Mouse (Mus musculus): ENCODE data around the gene Arih2. TPM values are rescaled to one million over a fixed set of nuclear protein-coding genes. Genes with fewer than 3 reads are reported as not detected.
A peak's percentile ranks its signal among the peaks of the same experiment; 100 is the strongest.

Arih2 gene
- polyA plus RNA-seq, 1 experiment = 143 TPM

GRCm38 (mm10) chr9:108689993-108690392, 40.8 kb upstream of the Arih2 start:
- Histone ChIP-seq H3K27me3 (ENCODE audit: control insufficient read depth, insufficient read depth, low read length) (no peaks in the 10 kb centered on the region), H3K4me3 (ENCODE audit: control insufficient read depth, low read depth, low read length) (peak overlapping the region; percentile 98; the same call in 1 of the 2 replicates), H3K4me1 (ENCODE audit: control insufficient read depth, insufficient read depth, low read length) (peaks cover 16% of the 10 kb centered on the region), H3K36me3 (ENCODE audit: control insufficient read depth, insufficient read depth, low read length) (no peaks in the 10 kb centered on the region), H3K27ac (ENCODE audit: control insufficient read depth, insufficient read depth, low read depth, low read length) (no peak overlapping the region)
- TF ChIP-seq CTCF (IDR thresholded peaks at IDR 0.05; ENCODE audit: control insufficient read depth, insufficient read depth, insufficient replicate concordance, low read depth, low read length) = no peak
- no peak for TF ChIP-seq POLR2A (IDR thresholded peaks at IDR 0.05; ENCODE audit: control insufficient read depth, low read depth, low read length)

- H3K27ac ChIP-seq (ENCODE audit: control insufficient read depth, insufficient read depth, low read depth, low read length) = no peak within 1 kb of the TSS
These were observed 39.9 kb upstream of the Arih2 start, which contains the start of gene Prkar2a for GRCm38 (mm10) chr9:108689106-108689505. Gene Prkar2a (plus strand): TSS chr9:108689314.

GRCm38 (mm10) chr9:108688451-108688850, 39.3 kb upstream of the Arih2 start:
- Histone ChIP-seq H3K27ac (ENCODE audit: control insufficient read depth, insufficient read depth, low read depth, low read length) (no peak overlapping the region), H3K36me3 (ENCODE audit: control insufficient read depth, insufficient read depth, low read length) (no peaks in the 10 kb centered on the region; the same call in 1 of the 2 replicates), H3K4me3 (ENCODE audit: control insufficient read depth, low read depth, low read length) (peak overlapping the region; percentile 30), H3K4me1 (ENCODE audit: control insufficient read depth, insufficient read depth, low read length) (peaks cover 16% of the 10 kb centered on the region), H3K27me3 (ENCODE audit: control insufficient read depth, insufficient read depth, low read length) (no peaks in the 10 kb centered on the region)
- TF ChIP-seq CTCF (IDR thresholded peaks at IDR 0.05; ENCODE audit: control insufficient read depth, insufficient read depth, insufficient replicate concordance, low read depth, low read length) = no peak
- TF ChIP-seq POLR2A (IDR thresholded peaks at IDR 0.05; ENCODE audit: control insufficient read depth, low read depth, low read length) = no peak

More at GRCm38 (mm10) chr9:108689106-108689505, 39.9 kb upstream of the Arih2 start, which contains the start of gene Prkar2a:
- Histone ChIP-seq H3K4me3 (ENCODE audit: control insufficient read depth, low read depth, low read length) (peak within 1 kb of the TSS; percentile 98), H3K4me1 (ENCODE audit: control insufficient read depth, insufficient read depth, low read length) (peaks cover 16% of the 10 kb centered on the region), H3K36me3 (ENCODE audit: control insufficient read depth, insufficient read depth, low read length) (no peaks in the 10 kb centered on the region; the same call in 1 of the 2 replicates), H3K27me3 (ENCODE audit: control insufficient read depth, insufficient read depth, low read length) (no peaks in the 10 kb centered on the region)
- peak; percentile 32; the same call in 1 of the 2 replicates for TF ChIP-seq POLR2A (IDR thresholded peaks at IDR 0.05; ENCODE audit: control insufficient read depth, low read depth, low read length)
- TF ChIP-seq CTCF (IDR thresholded peaks at IDR 0.05; ENCODE audit: control insufficient read depth, insufficient read depth, insufficient replicate concordance, low read depth, low read length) = no peak

DNA sequence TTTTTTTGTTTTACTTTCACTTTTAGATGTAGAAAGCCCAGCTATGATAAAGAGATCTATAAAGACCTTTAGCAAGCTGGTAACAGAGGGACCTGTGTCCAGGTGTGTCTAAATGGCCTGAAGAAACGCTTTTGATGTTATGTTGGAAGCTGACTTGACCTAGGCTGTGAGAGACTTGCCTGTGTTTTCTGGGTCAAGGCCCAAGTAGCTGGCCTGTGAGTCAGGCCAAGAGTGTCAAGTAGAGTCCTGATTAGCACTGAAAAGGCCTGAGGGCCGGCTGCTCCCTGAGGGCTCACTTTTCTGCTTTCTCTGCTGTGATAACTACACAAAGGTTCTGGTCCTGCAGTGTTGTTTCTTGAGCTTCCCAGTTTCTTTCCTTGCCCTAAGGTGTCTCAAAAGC, 38.5 kb upstream of the Arih2 start:
- Histone ChIP-seq H3K36me3 (ENCODE audit: control insufficient read depth, insufficient read depth, low read length) (peaks cover 1% of the 10 kb centered on the region; the same call in 1 of the 2 replicates), H3K27ac (ENCODE audit: control insufficient read depth, insufficient read depth, low read depth, low read length) (no peak overlapping the region), H3K4me3 (ENCODE audit: control insufficient read depth, low read depth, low read length) (peak overlapping the region; percentile 7; the same call in 1 of the 2 replicates), H3K27me3 (ENCODE audit: control insufficient read depth, insufficient read depth, low read length) (no peaks in the 10 kb centered on the region), H3K4me1 (ENCODE audit: control insufficient read depth, insufficient read depth, low read length) (peaks cover 12% of the 10 kb centered on the region)
- no peak for TF ChIP-seq CTCF (IDR thresholded peaks at IDR 0.05; ENCODE audit: control insufficient read depth, insufficient read depth, insufficient replicate concordance, low read depth, low read length)
- no peak for TF ChIP-seq POLR2A (IDR thresholded peaks at IDR 0.05; ENCODE audit: control insufficient read depth, low read depth, low read length)

DNA sequence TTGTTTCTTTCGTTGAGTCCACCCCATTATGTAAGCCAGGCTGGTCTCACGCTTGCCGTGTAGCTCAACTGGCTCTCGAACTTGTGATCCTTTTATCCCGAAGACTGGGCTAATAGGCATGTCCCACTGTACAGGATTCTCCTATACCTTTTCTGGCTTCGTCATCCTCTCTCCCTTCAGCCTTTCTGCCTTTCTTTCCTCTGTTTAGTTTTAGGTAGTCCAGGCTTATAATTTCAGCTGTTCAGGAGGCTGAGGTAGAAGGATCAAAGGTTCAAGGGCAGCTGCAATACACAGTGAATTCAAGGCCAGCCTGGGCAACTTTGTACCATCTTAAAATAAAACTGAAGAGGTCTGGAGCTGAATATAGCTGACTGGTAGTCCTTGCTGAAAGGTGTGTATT, 38.0 kb upstream of the Arih2 start:
- Histone ChIP-seq H3K4me3 (ENCODE audit: control insufficient read depth, low read depth, low read length) (no peak overlapping the region), H3K27ac (ENCODE audit: control insufficient read depth, insufficient read depth, low read depth, low read length) (no peak overlapping the region; the same call in 1 of the 2 replicates), H3K27me3 (ENCODE audit: control insufficient read depth, insufficient read depth, low read length) (no peaks in the 10 kb centered on the region), H3K36me3 (ENCODE audit: control insufficient read depth, insufficient read depth, low read length) (peaks cover 1% of the 10 kb centered on the region; the same call in 1 of the 2 replicates), H3K4me1 (ENCODE audit: control insufficient read depth, insufficient read depth, low read length) (peaks cover 8% of the 10 kb centered on the region)
- TF ChIP-seq POLR2A (IDR thresholded peaks at IDR 0.05; ENCODE audit: control insufficient read depth, low read depth, low read length) = no peak
- TF ChIP-seq CTCF (IDR thresholded peaks at IDR 0.05; ENCODE audit: control insufficient read depth, insufficient read depth, insufficient replicate concordance, low read depth, low read length) = no peak

DNA sequence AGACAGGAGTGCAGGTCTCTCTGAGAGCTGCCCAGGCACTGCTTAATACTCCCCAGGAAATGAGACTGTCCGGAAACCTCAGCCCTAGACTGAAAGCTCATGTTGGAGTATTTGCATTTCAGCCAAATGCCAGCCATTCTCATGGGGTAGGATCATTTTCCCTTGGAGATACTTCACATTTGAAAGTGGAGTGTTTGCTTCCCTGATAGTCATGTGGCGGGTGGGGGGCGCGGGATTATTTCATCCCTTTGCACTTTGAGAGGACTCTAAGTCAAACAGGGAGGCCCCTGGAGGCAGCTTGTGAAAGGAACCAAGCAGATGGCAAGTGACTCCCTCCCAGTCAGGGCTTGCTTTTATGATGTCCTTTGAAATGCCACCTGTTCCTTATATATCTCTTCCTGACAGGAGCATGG, 37.3 kb upstream of the Arih2 start:
- no peak overlapping the region for H3K27ac ChIP-seq (ENCODE audit: control insufficient read depth, insufficient read depth, low read depth, low read length)

DNA sequence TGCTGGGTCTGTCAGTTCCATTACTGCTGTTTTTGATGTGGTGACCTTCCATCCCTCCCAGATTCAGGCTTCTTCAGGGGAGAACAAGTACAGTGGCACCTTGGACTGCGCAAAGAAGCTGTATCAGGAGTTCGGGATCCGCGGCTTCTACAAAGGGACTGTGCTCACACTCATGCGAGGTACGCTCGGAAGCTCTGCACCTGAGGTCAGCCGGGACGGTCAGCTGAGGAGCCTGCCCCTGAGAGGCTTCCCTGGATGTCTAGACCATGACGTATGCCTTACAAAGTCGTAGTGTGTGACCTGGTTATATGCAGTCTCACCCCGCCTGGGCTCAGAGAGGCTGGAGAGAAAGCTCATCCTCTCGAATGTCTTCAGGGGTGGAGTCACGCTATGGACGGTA, 30.8 kb upstream of the Arih2 start:
- no peaks in the 10 kb centered on the region for H3K27me3 ChIP-seq (ENCODE audit: control insufficient read depth, insufficient read depth, low read length)
- peaks cover 1% of the 10 kb centered on the region; the same call in 1 of the 2 replicates for H3K36me3 ChIP-seq (ENCODE audit: control insufficient read depth, insufficient read depth, low read length)
- H3K27ac ChIP-seq (ENCODE audit: control insufficient read depth, insufficient read depth, low read depth, low read length) = no peak overlapping the region
- no peak for TF ChIP-seq POLR2A (IDR thresholded peaks at IDR 0.05; ENCODE audit: control insufficient read depth, low read depth, low read length)
- TF ChIP-seq CTCF (IDR thresholded peaks at IDR 0.05; ENCODE audit: control insufficient read depth, insufficient read depth, insufficient replicate concordance, low read depth, low read length) = no peak
- H3K4me1 ChIP-seq (ENCODE audit: control insufficient read depth, insufficient read depth, low read length) = no peaks in the 10 kb centered on the region; the same call in 1 of the 2 replicates
- H3K4me3 ChIP-seq (ENCODE audit: control insufficient read depth, low read depth, low read length) = no peak overlapping the region

More for the DNA sequence above, 37.3 kb upstream of the Arih2 start:
- no peaks in the 10 kb centered on the region for H3K27me3 ChIP-seq (ENCODE audit: control insufficient read depth, insufficient read depth, low read length)
- TF ChIP-seq POLR2A (IDR thresholded peaks at IDR 0.05; ENCODE audit: control insufficient read depth, low read depth, low read length) = no peak
- TF ChIP-seq CTCF (IDR thresholded peaks at IDR 0.05; ENCODE audit: control insufficient read depth, insufficient read depth, insufficient replicate concordance, low read depth, low read length) = no peak
- H3K4me3 ChIP-seq (ENCODE audit: control insufficient read depth, low read depth, low read length) = no peak overlapping the region
- peaks cover 5% of the 10 kb centered on the region; the same call in 1 of the 2 replicates for H3K4me1 ChIP-seq (ENCODE audit: control insufficient read depth, insufficient read depth, low read length)
- H3K36me3 ChIP-seq (ENCODE audit: control insufficient read depth, insufficient read depth, low read length) = peaks cover 1% of the 10 kb centered on the region; the same call in 1 of the 2 replicates
